Mouse (Mus musculus) kidney, postnatal 25 days (tissue): ENCODE measurements around the gene Zfp960.
A peak's percentile ranks its signal among the peaks of the same experiment; 100 is the strongest.
"Not testable (repeated sequence)": the region's sequence is repeated elsewhere in the genome, so short reads cannot be mapped to it uniquely, and the experiment has no call there.

Experiments
- DNase-seq, 2 experiments: peaks; one replicate each; pipeline ENCODE4 v3.0.0; 2021; ENCODE audit warnings: mixed read lengths in 2 of 2

Zfp960 gene

DNA sequence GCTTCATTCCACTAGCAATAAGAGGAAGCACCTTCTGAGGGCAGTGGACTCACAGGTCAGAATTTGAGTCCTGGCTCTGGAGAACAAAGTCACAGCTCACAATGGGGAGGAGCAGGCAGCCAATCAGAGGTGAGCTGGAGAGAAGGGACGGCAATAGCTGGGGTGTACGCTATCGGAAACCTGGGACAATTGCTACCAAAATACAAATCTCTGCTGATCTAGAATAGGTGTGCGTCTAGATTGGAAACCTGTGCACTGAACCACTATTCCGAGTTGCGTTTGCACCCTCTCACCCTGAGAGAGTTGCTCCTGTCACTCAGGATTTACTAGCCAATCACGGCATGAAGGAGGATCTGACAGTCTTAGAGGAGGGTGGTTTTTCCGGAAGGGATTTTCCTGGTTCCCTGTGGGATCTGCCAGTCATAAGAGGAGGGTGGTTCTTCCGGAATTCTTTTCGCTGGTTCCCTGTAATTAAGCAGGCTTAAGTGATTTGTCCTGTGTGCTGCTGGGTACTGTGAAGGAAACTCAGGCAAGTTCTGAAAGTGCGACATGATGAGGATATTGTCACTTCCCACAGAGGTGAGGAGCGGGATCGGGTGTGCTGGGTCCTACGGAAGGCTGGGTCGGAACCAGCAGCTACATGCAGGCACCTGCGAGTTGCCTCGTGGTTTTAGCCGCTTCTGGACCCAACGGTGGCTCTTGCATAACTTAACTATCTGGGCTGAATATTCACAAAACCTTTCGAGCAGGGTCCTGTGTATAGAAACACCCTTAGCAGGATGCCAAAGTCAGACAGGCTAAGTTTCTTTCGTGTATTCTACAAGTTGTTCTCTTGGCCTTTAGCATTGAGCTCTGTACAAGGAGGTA lies at the start of gene Zfp960:
Zfp960 (plus strand) TSS at position 486 of the 867 bp plus-strand sequence.
- DNase-seq, result peak; percentile 91 to 94

DNA sequence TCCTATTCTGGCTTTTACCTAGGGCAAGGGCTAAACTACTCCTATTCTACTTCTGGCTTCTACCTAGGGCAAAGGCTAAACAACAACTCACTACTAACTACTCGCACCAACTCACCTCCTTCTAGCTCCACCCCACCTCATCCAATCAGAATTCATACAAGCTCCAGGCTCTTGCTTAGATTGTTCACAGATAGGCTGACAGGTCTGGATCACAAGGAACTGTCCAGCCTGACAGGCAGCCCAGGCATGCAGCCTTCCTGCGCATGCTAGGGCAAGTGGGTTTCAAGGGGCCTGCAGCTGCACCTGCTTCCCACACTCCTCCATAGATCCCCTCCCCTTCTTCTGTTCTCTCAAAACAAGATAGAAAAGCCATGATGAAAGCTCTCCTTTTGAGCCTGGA lies 45.8 kb upstream of the Zfp960 start:
- DNase-seq, result not testable (repeated sequence)

DNA sequence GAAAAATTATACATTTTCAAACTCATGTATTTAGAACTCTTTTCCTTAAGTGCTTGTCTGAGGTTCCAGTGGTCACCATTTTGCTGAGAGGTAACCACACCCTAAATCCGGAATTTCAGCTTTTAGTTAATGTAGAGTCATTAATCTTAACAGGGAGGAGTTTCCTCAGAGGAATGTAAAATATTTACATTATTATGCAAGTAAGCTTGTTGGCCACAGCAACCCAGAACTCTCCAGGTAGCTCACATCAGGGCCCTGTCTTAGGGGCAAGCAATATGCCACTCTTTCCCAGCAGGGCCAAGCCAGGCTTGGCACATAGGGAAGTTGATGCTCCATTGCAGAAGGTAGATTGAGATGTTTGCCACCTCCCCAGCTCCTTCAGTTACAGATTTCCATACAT lies 4.3 kb upstream of the Zfp960 start:
- not testable (repeated sequence) for DNase-seq

DNA sequence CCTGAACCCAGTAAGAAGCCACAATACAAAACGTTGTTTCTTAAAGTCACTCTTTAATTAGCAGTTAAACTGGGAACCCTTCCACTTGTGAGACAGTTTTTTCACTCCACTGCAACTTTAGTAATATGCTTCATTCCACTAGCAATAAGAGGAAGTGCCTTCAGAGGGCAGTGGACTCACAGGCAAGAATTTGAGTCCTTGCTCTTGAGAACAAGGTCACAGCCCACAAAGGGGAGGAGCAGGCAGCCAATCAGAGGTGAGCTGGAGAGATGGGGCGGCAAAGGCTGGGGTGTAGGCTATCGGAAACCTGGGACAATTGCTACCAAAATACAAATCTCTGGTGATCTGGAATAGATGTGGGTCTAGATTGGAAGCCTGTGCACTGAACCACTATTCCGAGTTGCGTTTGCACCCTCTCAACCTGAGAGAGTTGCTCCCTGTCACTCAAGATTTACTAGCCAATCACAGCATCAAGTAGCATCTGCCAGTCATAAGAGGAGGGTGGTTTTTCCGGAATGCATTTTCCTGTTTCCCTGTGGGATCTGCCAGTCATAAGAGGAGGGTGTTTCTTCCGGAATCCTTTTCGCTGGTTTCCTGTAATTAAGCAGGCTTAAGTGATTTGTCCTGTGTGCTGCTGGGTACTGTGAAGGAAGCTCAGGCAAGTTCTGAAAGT lies 57.1 kb downstream of the Zfp960 start, which contains the start of gene Zfp97:
Zfp97 (plus strand) TSS at position 586 of the 673 bp plus-strand sequence.
- DNase-seq, result not testable (repeated sequence)
